Mouse (Mus musculus) megakaryocyte, embryonic 14.5 days (primary cell): ENCODE measurements around the gene Ydjc. TPM values are rescaled to one million over a fixed set of nuclear protein-coding genes. Genes with fewer than 3 reads are reported as not detected.
"Not testable (repeated sequence)": the region's sequence is repeated elsewhere in the genome, so short reads cannot be mapped to it uniquely, and the experiment has no call there.

Source experiments
- H3K27me3 ChIP-seq: replicated peaks from 2 replicates; pipeline ENCODE3; 2012; ENCODE audit warnings: inconsistent platforms
- H3K36me3 ChIP-seq: replicated peaks from 2 replicates; pipeline ENCODE3; 2012; ENCODE audit warnings: low read length, inconsistent platforms, mixed read lengths
- H3K4me1 ChIP-seq: 2 replicates; pipeline ENCODE4 v1.6.1; 2012; ENCODE audit warnings: inconsistent platforms
- H3K4me3 ChIP-seq: replicated peaks from 2 replicates; pipeline ENCODE3; 2012; ENCODE audit warnings: moderate library complexity, mild to moderate bottlenecking, inconsistent platforms
- H3K9me3 ChIP-seq: 2 replicates; pipeline ENCODE4 v1.6.1; 2012; ENCODE audit warnings: inconsistent platforms
- FLI1 ChIP-seq: IDR thresholded peaks from 2 replicates; pipeline ENCODE4 v1.6.1; 2012; ENCODE audit warnings: low read length, inconsistent platforms, mixed read lengths
- GATA1 ChIP-seq: IDR thresholded peaks from 3 replicates; pipeline ENCODE4 v1.6.1; 2012; ENCODE audit warnings: mixed read lengths, low read length, inconsistent platforms, borderline replicate concordance
- polyA plus RNA-seq: library from polyadenylated mRNA; stranded (reverse); fragments of >175 nt; gene quantifications from 2 replicates; pipeline ENCODE4 v1.2.3, GENCODE M21; 2012; ENCODE audit warnings: low replicate concordance; ENCODE audit not compliant: insufficient read depth

Ydjc gene
- polyA plus RNA-seq, 1 experiment: 40.2 TPM

- Histone ChIP-seq H3K4me3 (peak overlapping the region; percentile 46), H3K36me3 (peaks cover 67% of the 10 kb centered on the region), H3K27me3 (no peaks in the 10 kb centered on the region), H3K9me3 (no peaks in the 10 kb centered on the region), H3K4me1 (peaks cover 72% of the 10 kb centered on the region)
- TF ChIP-seq GATA1: no peak
- no peak for TF ChIP-seq FLI1
These were observed 7.5 kb downstream of the Ydjc start for GRCm38 (mm10) chr16:17151874-17152273.

DNA sequence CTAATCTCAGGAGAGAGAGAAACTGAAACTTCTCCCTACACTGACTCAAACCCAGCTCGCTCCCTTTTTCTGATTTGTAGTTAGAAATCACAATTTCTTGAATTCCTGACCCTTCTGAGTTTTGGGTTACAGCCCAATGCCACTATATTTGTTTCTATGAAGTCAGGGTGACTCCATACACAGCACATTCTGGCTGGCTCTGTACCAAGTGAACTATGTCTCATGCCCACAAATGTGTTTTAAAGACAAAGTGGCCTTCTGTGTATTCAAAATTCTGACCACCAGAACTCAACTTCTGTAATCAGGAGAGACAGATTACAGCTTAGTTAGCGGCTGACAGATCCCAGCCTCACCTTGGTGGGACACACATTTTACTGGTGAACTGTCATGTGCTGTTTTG is 9.9 kb downstream of the Ydjc start:
- Histone ChIP-seq H3K36me3 (peaks cover 92% of the 10 kb centered on the region), H3K9me3 (no peaks in the 10 kb centered on the region), H3K4me1 (peaks cover 66% of the 10 kb centered on the region), H3K27me3 (no peaks in the 10 kb centered on the region), H3K4me3 (no peak overlapping the region)
- TF ChIP-seq FLI1: no peak
- TF ChIP-seq GATA1: no peak

GRCm38 (mm10) chr16:17165478-17165877 is 21.1 kb downstream of the Ydjc start:
- peaks cover 92% of the 10 kb centered on the region for H3K36me3 ChIP-seq
- peaks cover 52% of the 10 kb centered on the region for H3K4me1 ChIP-seq
- H3K27me3 ChIP-seq, H3K4me3 ChIP-seq, H3K9me3 ChIP-seq: not testable (repeated sequence)

- H3K4me1 ChIP-seq: peaks cover 47% of the 10 kb centered on the region
- H3K36me3 ChIP-seq: peaks cover 92% of the 10 kb centered on the region
- H3K27me3 ChIP-seq: no peaks in the 10 kb centered on the region
- H3K9me3 ChIP-seq: no peaks in the 10 kb centered on the region
- TF ChIP-seq GATA1 (no peak), FLI1 (no peak)
- H3K4me3 ChIP-seq: no peak overlapping the region
These were observed 22.8 kb downstream of the Ydjc start for GRCm38 (mm10) chr16:17167179-17167578.

GRCm38 (mm10) chr16:17168049-17168448 is 23.6 kb downstream of the Ydjc start:
- H3K36me3 ChIP-seq: peaks cover 94% of the 10 kb centered on the region
- H3K27me3 ChIP-seq: no peaks in the 10 kb centered on the region
- no peak for TF ChIP-seq GATA1
- no peak for TF ChIP-seq FLI1
- H3K4me3 ChIP-seq: no peak overlapping the region
- peaks cover 40% of the 10 kb centered on the region for H3K4me1 ChIP-seq
- H3K9me3 ChIP-seq: no peaks in the 10 kb centered on the region

DNA sequence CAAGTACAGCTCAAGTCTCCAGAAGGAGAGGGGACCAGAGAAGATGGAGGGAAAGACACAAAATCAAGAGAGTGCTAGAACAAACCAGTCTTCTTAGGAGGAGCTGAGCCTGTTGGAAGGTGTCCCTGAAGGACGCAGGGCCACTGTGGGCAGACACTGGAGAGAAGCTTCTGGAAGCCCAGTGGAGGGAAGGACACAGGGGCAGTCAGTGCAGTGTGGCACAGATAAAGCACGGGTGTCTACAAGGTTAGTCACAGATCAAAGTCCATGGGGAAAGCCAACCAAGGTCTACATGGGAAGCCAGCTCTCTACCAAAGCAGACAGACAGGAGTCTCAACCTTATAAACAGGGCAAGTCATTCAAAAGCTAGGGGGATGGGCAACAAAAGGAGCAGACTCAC is 31.3 kb downstream of the Ydjc start:
- TF ChIP-seq FLI1 (no peak), GATA1 (no peak)
- Histone ChIP-seq H3K27me3 (no peaks in the 10 kb centered on the region), H3K36me3 (peaks cover 78% of the 10 kb centered on the region), H3K4me1 (peaks cover 39% of the 10 kb centered on the region), H3K4me3 (no peak overlapping the region), H3K9me3 (no peaks in the 10 kb centered on the region)

- Histone ChIP-seq H3K27me3 (no peaks in the 10 kb centered on the region), H3K4me1 (peaks cover 58% of the 10 kb centered on the region), H3K9me3 (no peaks in the 10 kb centered on the region), H3K36me3 (peaks cover 64% of the 10 kb centered on the region), H3K4me3 (peak overlapping the region; percentile 14)
- no peak for TF ChIP-seq FLI1
- no peak for TF ChIP-seq GATA1
These were observed 33.3 kb downstream of the Ydjc start for GRCm38 (mm10) chr16:17177623-17178170.

DNA sequence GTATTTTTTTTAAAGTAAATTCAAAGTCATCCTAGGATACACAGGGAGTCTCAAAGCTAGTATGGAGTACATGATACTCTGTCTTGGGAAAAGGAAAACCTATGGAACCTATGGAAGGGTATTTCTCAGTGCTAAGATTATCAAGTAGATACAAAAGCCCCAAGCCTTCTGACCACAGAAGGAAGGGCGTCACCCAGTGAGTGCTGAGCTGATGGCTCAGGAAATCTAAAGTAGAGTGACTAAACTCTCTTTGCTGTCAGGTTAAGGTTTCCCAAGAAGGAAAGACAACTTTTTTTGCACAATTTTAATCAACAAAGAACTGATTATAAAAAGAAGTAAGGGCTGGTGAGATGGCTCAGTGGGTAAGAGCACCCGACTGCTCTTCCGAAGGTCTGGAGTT is 35.3 kb downstream of the Ydjc start:
- no peaks in the 10 kb centered on the region for H3K9me3 ChIP-seq
- H3K36me3 ChIP-seq: peaks cover 52% of the 10 kb centered on the region
- no peaks in the 10 kb centered on the region for H3K27me3 ChIP-seq
- peaks cover 71% of the 10 kb centered on the region for H3K4me1 ChIP-seq
- TF ChIP-seq GATA1 (no peak), FLI1 (no peak)
- no peak overlapping the region for H3K4me3 ChIP-seq

DNA sequence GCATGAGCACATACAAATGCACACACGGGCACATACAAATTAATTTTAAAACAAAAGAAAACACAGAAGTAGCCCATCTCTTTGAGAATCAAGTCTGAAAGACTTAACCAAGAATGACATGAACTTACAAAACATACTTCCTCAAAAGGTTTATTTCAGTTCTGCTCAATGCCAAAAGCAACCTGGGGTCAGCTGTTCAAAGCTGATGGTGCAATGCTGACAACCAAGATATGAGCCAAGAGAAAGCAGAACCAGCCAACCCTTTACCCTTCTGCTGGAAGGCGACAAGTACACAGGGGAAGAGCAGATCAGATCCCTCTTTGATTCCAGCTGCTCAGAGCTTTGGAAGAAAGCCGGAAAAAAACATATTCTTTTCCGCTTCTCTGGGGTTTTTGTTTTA is 37.0 kb downstream of the Ydjc start:
- no peak overlapping the region for H3K4me3 ChIP-seq
- no peak for TF ChIP-seq FLI1
- no peak for TF ChIP-seq GATA1
- peaks cover 50% of the 10 kb centered on the region for H3K36me3 ChIP-seq
- H3K9me3 ChIP-seq: no peaks in the 10 kb centered on the region
- H3K27me3 ChIP-seq: no peaks in the 10 kb centered on the region
- H3K4me1 ChIP-seq: peaks cover 71% of the 10 kb centered on the region

- Histone ChIP-seq H3K36me3 (peaks cover 51% of the 10 kb centered on the region), H3K27me3 (no peaks in the 10 kb centered on the region), H3K9me3 (no peaks in the 10 kb centered on the region), H3K4me3 (peak overlapping the region; percentile 28), H3K4me1 (peaks cover 68% of the 10 kb centered on the region)
- TF ChIP-seq FLI1 (no peak), GATA1 (no peak)
These were observed 37.7 kb downstream of the Ydjc start for GRCm38 (mm10) chr16:17182136-17182535.

GRCm38 (mm10) chr16:17183003-17183402 is 38.6 kb downstream of the Ydjc start:
- H3K9me3 ChIP-seq: no peaks in the 10 kb centered on the region
- H3K36me3 ChIP-seq: peaks cover 51% of the 10 kb centered on the region
- H3K4me3 ChIP-seq: no peak overlapping the region
- H3K27me3 ChIP-seq: no peaks in the 10 kb centered on the region
- TF ChIP-seq GATA1: no peak
- TF ChIP-seq FLI1: no peak
- H3K4me1 ChIP-seq: peaks cover 65% of the 10 kb centered on the region
